Mouse (Mus musculus): ENCODE measurements around the gene Magoh. TPM values are rescaled to one million over a fixed set of nuclear protein-coding genes. Genes with fewer than 3 reads are reported as not detected.

The Magoh gene
- polyA plus RNA-seq, 1 experiment from 2014 or later, result 224 TPM

GRCm38 (mm10) chr4:107837910-107838309, 41.6 kb upstream of the Magoh start:
- H3K36me3 ChIP-seq (ENCODE audit: control insufficient read depth, insufficient read depth, low read length), result no peaks in the 10 kb centered on the region
- H3K4me1 ChIP-seq (replicated peaks; ENCODE audit: control insufficient read depth, insufficient read depth, low read length), result no peaks in the 10 kb centered on the region
- H3K4me2 ChIP-seq, result no peak overlapping the region
- no peak overlapping the region for H3K4me3 ChIP-seq (ENCODE audit: low read depth, low read length)
- H3K9me3 ChIP-seq (ENCODE audit: control insufficient read depth, low read length), result no peaks in the 10 kb centered on the region
- WGBS, result 89% methylated on average over 3 of the region's 3 CpGs
- H3K27me3 ChIP-seq (replicated peaks; ENCODE audit: control insufficient read depth, insufficient read depth, low read length), result no peaks in the 10 kb centered on the region
- DNase-seq (ENCODE audit: low spot score), result no peak
- ATAC-seq (replicated peaks; ENCODE audit: low FRiP score), result no peak
- no peak overlapping the region for H3K27ac ChIP-seq (ENCODE audit: low read depth, low read length)
- no peak overlapping the region for H3K9ac ChIP-seq (ENCODE audit: low read depth, low read length)

- no peak for DNase-seq (ENCODE audit: low spot score)
- no peaks in the 10 kb centered on the region for H3K4me1 ChIP-seq (replicated peaks; ENCODE audit: control insufficient read depth, insufficient read depth, low read length)
- H3K4me2 ChIP-seq, result no peak overlapping the region
- no peaks in the 10 kb centered on the region for H3K9me3 ChIP-seq (ENCODE audit: control insufficient read depth, low read length)
- 90% methylated on average over 8 of the region's 8 CpGs for WGBS
- H3K9ac ChIP-seq (ENCODE audit: low read depth, low read length), result no peak overlapping the region
- peaks cover 16% of the 10 kb centered on the region for H3K27me3 ChIP-seq (replicated peaks; ENCODE audit: control insufficient read depth, insufficient read depth, low read length)
- H3K27ac ChIP-seq (ENCODE audit: low read depth, low read length), result no peak overlapping the region
- no peak overlapping the region for H3K4me3 ChIP-seq (ENCODE audit: low read depth, low read length)
- no peak for ATAC-seq (replicated peaks; ENCODE audit: low FRiP score)
- no peaks in the 10 kb centered on the region for H3K36me3 ChIP-seq (ENCODE audit: control insufficient read depth, insufficient read depth, low read length)
These were observed 35.9 kb upstream of the Magoh start for GRCm38 (mm10) chr4:107843687-107844086.

- H3K4me2 ChIP-seq, result no peak overlapping the region
- H3K9ac ChIP-seq (ENCODE audit: low read depth, low read length), result no peak overlapping the region
- no peak overlapping the region for H3K4me3 ChIP-seq (ENCODE audit: low read depth, low read length)
- DNase-seq (ENCODE audit: low spot score) (peak; percentile 84), ATAC-seq (replicated peaks; ENCODE audit: low FRiP score) (no peak)
- no peaks in the 10 kb centered on the region for H3K4me1 ChIP-seq (replicated peaks; ENCODE audit: control insufficient read depth, insufficient read depth, low read length)
- no peaks in the 10 kb centered on the region for H3K36me3 ChIP-seq (ENCODE audit: control insufficient read depth, insufficient read depth, low read length)
- H3K27me3 ChIP-seq (replicated peaks; ENCODE audit: control insufficient read depth, insufficient read depth, low read length), result peaks cover 16% of the 10 kb centered on the region
- no peaks in the 10 kb centered on the region for H3K9me3 ChIP-seq (ENCODE audit: control insufficient read depth, low read length)
- 3% methylated on average over 10 of the region's 10 CpGs for WGBS
- H3K27ac ChIP-seq (ENCODE audit: low read depth, low read length), result no peak overlapping the region
These were observed 34.6 kb upstream of the Magoh start for GRCm38 (mm10) chr4:107844971-107845370.

GRCm38 (mm10) chr4:107846795-107847194, 32.8 kb upstream of the Magoh start:
- Histone ChIP-seq H3K4me2 (no peak overlapping the region), H3K4me1 (replicated peaks; ENCODE audit: control insufficient read depth, insufficient read depth, low read length) (no peaks in the 10 kb centered on the region), H3K27ac (ENCODE audit: low read depth, low read length) (no peak overlapping the region), H3K4me3 (ENCODE audit: low read depth, low read length) (no peak overlapping the region), H3K9me3 (ENCODE audit: control insufficient read depth, low read length) (no peaks in the 10 kb centered on the region), H3K27me3 (replicated peaks; ENCODE audit: control insufficient read depth, insufficient read depth, low read length) (peaks cover 16% of the 10 kb centered on the region), H3K36me3 (ENCODE audit: control insufficient read depth, insufficient read depth, low read length) (no peaks in the 10 kb centered on the region; the same call in 1 of the 2 replicates), H3K9ac (ENCODE audit: low read depth, low read length) (no peak overlapping the region)
- DNase-seq (ENCODE audit: low spot score), result no peak
- no peak for ATAC-seq (replicated peaks; ENCODE audit: low FRiP score)
- WGBS, result 67% methylated on average over 7 of the region's 7 CpGs

- H3K36me3 ChIP-seq (ENCODE audit: control insufficient read depth, insufficient read depth, low read length), result no peaks in the 10 kb centered on the region; the same call in 1 of the 2 replicates
- H3K9ac ChIP-seq (ENCODE audit: low read depth, low read length), result no peak overlapping the region
- H3K4me2 ChIP-seq, result no peak overlapping the region
- H3K4me1 ChIP-seq (replicated peaks; ENCODE audit: control insufficient read depth, insufficient read depth, low read length), result no peaks in the 10 kb centered on the region
- no peak overlapping the region for H3K4me3 ChIP-seq (ENCODE audit: low read depth, low read length)
- ATAC-seq (replicated peaks; ENCODE audit: low FRiP score), result no peak
- no peaks in the 10 kb centered on the region for H3K9me3 ChIP-seq (ENCODE audit: control insufficient read depth, low read length)
- no peak overlapping the region for H3K27ac ChIP-seq (ENCODE audit: low read depth, low read length)
- no peak for DNase-seq (ENCODE audit: low spot score)
- 83% methylated on average over 5 of the region's 5 CpGs for WGBS
- peaks cover 16% of the 10 kb centered on the region for H3K27me3 ChIP-seq (replicated peaks; ENCODE audit: control insufficient read depth, insufficient read depth, low read length)
These were observed 31.0 kb upstream of the Magoh start for GRCm38 (mm10) chr4:107848546-107848945.

- no peaks in the 10 kb centered on the region; the same call in 1 of the 2 replicates for H3K36me3 ChIP-seq (ENCODE audit: control insufficient read depth, insufficient read depth, low read length)
- H3K4me1 ChIP-seq (replicated peaks; ENCODE audit: control insufficient read depth, insufficient read depth, low read length), result no peaks in the 10 kb centered on the region; the same call in 1 of the 2 replicates
- WGBS, result 70% methylated on average over 9 of the region's 9 CpGs
- H3K4me3 ChIP-seq (ENCODE audit: low read depth, low read length), result no peak overlapping the region
- H3K9me3 ChIP-seq (ENCODE audit: control insufficient read depth, low read length), result no peaks in the 10 kb centered on the region
- no peak overlapping the region for H3K27ac ChIP-seq (ENCODE audit: low read depth, low read length)
- DNase-seq (ENCODE audit: low spot score) (no peak), ATAC-seq (replicated peaks; ENCODE audit: low FRiP score) (no peak)
- no peak overlapping the region for H3K4me2 ChIP-seq
- H3K9ac ChIP-seq (ENCODE audit: low read depth, low read length), result no peak overlapping the region
- H3K27me3 ChIP-seq (replicated peaks; ENCODE audit: control insufficient read depth, insufficient read depth, low read length), result peaks cover 16% of the 10 kb centered on the region
These were observed 29.9 kb upstream of the Magoh start for GRCm38 (mm10) chr4:107849621-107850020.

GRCm38 (mm10) chr4:107850091-107850490, 29.5 kb upstream of the Magoh start:
- no peak overlapping the region for H3K27ac ChIP-seq (ENCODE audit: low read depth, low read length)
- no peak overlapping the region for H3K4me2 ChIP-seq
- no peaks in the 10 kb centered on the region; the same call in 1 of the 2 replicates for H3K4me1 ChIP-seq (replicated peaks; ENCODE audit: control insufficient read depth, insufficient read depth, low read length)
- DNase-seq (ENCODE audit: low spot score), result no peak
- no peak overlapping the region for H3K4me3 ChIP-seq (ENCODE audit: low read depth, low read length)
- H3K27me3 ChIP-seq (replicated peaks; ENCODE audit: control insufficient read depth, insufficient read depth, low read length), result peaks cover 16% of the 10 kb centered on the region
- H3K9ac ChIP-seq (ENCODE audit: low read depth, low read length), result no peak overlapping the region
- no peaks in the 10 kb centered on the region for H3K9me3 ChIP-seq (ENCODE audit: control insufficient read depth, low read length)
- 86% methylated on average over 8 of the region's 8 CpGs for WGBS
- ATAC-seq (replicated peaks; ENCODE audit: low FRiP score), result no peak
- no peaks in the 10 kb centered on the region; the same call in 1 of the 2 replicates for H3K36me3 ChIP-seq (ENCODE audit: control insufficient read depth, insufficient read depth, low read length)

- no peak for ATAC-seq (replicated peaks; ENCODE audit: low FRiP score)
- 88% methylated on average over 8 of the region's 8 CpGs for WGBS
- no peak overlapping the region for H3K9ac ChIP-seq (ENCODE audit: low read depth, low read length)
- H3K4me1 ChIP-seq (replicated peaks; ENCODE audit: control insufficient read depth, insufficient read depth, low read length), result no peaks in the 10 kb centered on the region; the same call in 1 of the 2 replicates
- H3K4me3 ChIP-seq (ENCODE audit: low read depth, low read length), result no peak overlapping the region
- DNase-seq (ENCODE audit: low spot score), result no peak
- H3K36me3 ChIP-seq (ENCODE audit: control insufficient read depth, insufficient read depth, low read length), result no peaks in the 10 kb centered on the region; the same call in 1 of the 2 replicates
- H3K27ac ChIP-seq (ENCODE audit: low read depth, low read length), result no peak overlapping the region
- H3K4me2 ChIP-seq, result no peak overlapping the region
- H3K9me3 ChIP-seq (ENCODE audit: control insufficient read depth, low read length), result no peaks in the 10 kb centered on the region
- H3K27me3 ChIP-seq (replicated peaks; ENCODE audit: control insufficient read depth, insufficient read depth, low read length), result no peaks in the 10 kb centered on the region
These were observed 26.2 kb upstream of the Magoh start for GRCm38 (mm10) chr4:107853333-107853732.

- Histone ChIP-seq H3K9me3 (ENCODE audit: control insufficient read depth, low read length) (no peaks in the 10 kb centered on the region), H3K4me2 (no peak overlapping the region), H3K36me3 (ENCODE audit: control insufficient read depth, insufficient read depth, low read length) (no peaks in the 10 kb centered on the region; the same call in 1 of the 2 replicates), H3K4me3 (ENCODE audit: low read depth, low read length) (no peak overlapping the region), H3K27ac (ENCODE audit: low read depth, low read length) (no peak overlapping the region), H3K27me3 (replicated peaks; ENCODE audit: control insufficient read depth, insufficient read depth, low read length) (no peaks in the 10 kb centered on the region), H3K9ac (ENCODE audit: low read depth, low read length) (no peak overlapping the region), H3K4me1 (replicated peaks; ENCODE audit: control insufficient read depth, insufficient read depth, low read length) (no peaks in the 10 kb centered on the region; the same call in 1 of the 2 replicates)
- no peak for DNase-seq (ENCODE audit: low spot score)
- 88% methylated on average over 7 of the region's 7 CpGs for WGBS
- ATAC-seq (replicated peaks; ENCODE audit: low FRiP score), result no peak
These were observed 25.7 kb upstream of the Magoh start for GRCm38 (mm10) chr4:107853836-107854235.
